Mouse (Mus musculus): Measurements from ENCODE around the gene Cnpy4.

The Cnpy4 gene

GRCm38 (mm10) chr5:138186950-138187638 is at the start of gene Cnpy4, which contains the start of gene Taf6:
TSS of gene Cnpy4 (plus strand) at chr5:138187485.
TSS of gene Taf6 (minus strand) at chr5:138187451.
- peak; percentile 88 for DNase-seq (ENCODE audit: low read depth, low spot score)

GRCm38 (mm10) chr5:138137935-138138549 is 49.2 kb upstream of the Cnpy4 start:
- peak; percentile 56 for DNase-seq (ENCODE audit: low read depth, low spot score)

DNA sequence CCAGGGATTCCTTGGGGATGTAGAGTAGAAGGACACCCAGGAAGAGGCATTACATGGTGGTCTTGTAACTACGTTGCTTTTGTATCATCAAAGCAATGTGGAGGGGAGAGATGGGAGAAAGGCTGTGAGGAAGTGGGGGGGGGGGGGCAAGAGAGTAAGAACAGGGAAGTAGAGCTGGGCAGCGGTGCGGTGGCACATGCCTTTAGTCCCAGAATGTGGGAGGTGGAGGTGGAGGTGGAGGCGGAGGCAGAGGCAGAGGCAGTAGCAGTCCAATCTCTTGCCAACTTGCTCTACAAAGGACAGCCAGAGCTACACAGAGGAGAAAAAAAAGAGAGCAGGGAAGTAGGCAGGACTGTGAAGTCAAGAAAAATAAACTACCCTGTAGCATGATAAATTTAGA is 48.7 kb upstream of the Cnpy4 start:
- no peak for DNase-seq (ENCODE audit: low read depth, low spot score)

DNA sequence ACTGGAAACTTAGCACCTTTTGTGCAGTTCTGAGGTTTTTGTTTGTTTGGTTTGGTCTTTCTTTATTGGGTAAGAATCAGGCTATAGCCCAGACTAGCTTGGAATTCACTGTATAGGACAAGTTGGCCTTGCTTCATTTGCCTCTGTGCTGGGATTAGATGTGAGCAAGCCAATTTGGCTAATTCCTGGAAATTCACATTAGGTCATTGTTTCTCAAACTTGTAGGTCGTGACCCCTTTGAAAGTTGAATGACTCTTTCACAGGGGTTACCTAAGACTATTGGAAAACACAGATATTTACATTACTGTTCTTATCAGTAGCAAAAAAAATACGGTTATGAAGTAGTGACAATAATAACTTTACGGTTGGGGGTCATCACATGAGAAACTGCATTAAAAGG is 32.9 kb upstream of the Cnpy4 start:
- no peak for DNase-seq (ENCODE audit: low read depth, low spot score)

- peak; percentile 96 for DNase-seq (ENCODE audit: low read depth, low spot score)
These were observed 31.8 kb upstream of the Cnpy4 start, which contains the start of gene Zfp113 for GRCm38 (mm10) chr5:138155443-138155976. TSS of gene Zfp113 (minus strand) at chr5:138155744.

- DNase-seq (ENCODE audit: low read depth, low spot score) = no peak
These were observed 27.0 kb upstream of the Cnpy4 start for GRCm38 (mm10) chr5:138160224-138160762.

DNA sequence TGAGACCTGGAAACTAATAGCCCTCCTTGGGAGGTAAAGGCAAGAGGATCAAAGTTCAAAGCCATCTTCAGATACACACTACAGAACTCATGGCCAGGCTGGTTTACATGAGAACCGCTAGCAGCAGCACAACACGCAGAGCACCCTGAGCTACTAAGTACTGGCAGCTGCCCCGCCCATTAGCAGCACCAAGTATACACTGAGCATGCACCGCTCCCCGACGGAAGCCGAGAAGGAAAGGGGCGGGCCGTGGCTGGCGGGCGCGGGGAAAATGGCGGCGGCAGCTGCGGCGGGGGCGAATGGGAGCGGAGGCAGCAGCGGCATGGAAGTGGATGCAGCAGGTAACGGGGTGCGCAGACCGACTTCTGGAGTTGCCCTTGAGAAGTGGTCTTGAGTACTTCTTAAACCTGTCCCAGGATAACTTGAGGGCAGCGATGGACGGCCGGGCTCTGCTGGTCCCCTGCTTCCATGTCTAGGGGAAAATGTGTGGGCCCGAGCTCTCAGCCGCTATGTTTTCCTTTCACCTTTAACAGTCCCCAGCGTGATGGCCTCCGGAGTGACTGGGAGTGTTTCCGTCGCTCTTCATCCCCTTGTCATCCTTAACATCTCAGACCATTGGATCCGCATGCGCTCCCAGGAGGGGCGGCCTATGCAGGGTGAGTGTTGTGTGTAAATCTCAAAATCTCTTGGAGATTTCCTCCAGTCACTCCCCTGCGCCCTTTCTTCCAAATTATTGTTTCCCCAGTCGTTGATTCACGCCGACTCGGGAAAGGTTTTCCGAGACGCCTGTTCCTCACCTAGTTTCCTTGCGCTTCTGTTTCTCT is 26.2 kb upstream of the Cnpy4 start, which contains the start of gene Cops6:
Cops6 (plus strand) TSS at position 230 of the 824 bp plus-strand sequence.
- peak; percentile 83 for DNase-seq (ENCODE audit: low read depth, low spot score)

- no peak for DNase-seq (ENCODE audit: low read depth, low spot score)
These were observed 24.2 kb upstream of the Cnpy4 start for GRCm38 (mm10) chr5:138163046-138163445.

- no peak for DNase-seq (ENCODE audit: low read depth, low spot score)
These were observed 23.7 kb upstream of the Cnpy4 start for GRCm38 (mm10) chr5:138163610-138164009.

DNA sequence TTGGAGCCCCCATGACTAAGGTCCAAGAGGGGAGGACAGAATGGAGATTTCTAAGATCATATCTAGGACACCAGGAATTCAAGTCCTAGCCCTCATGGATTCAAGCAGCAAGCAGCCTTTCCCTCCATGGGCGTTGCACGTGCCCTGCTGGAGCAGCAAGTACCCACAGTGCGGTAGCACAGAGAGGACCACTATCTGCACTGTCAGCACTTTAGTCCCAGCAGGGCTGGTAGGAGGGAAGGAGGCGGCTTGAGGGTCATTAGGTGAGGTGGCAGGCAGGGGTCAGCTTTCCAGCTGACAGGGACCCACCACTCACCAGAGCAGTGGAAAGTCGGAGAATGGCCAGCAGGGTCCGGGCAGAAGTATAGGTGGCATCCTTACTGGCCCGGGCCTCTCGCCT is 21.7 kb upstream of the Cnpy4 start:
- DNase-seq (ENCODE audit: low read depth, low spot score) = no peak

GRCm38 (mm10) chr5:138170936-138171561 is 16.2 kb upstream of the Cnpy4 start:
- DNase-seq (ENCODE audit: low read depth, low spot score) = peak; percentile 97

DNA sequence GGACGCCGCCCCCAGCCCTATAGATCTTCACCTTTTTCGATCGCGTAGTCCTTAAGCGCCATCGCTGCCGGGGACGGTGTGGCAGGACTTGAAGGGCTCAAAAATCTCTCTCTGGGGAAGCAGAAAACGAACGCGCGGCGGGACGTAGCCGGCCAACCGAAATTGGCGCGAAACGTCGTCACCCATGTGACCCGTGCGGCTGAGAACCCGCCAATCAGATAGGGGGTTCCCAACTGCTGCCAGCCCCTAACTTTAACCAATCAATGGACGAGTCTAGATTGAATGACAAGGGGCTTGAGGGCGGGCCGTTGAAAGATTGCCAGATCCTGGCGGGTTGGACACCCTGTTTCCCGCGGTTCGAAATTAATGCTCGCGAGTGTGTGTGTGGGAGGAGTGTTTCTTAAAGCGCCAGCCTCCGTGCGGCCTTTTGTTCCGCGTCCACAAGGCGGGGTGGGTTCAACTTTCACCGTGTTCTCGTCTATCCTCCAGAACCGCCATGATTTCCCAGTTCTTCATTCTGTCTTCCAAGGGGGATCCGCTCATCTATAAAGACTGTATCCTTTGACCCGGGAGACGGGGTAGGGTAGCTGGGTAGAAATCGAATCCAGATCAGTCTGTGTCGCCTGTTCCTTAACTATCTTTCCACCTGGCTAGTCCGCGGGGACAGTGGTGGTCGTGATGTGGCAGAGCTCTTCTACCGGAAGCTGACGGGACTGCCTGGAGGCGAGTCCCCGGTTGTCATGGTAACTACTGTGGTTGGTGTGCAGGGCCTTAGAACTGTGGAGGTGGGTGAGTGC is 15.4 kb upstream of the Cnpy4 start, which contains the start of the genes Ap4m1 and Mcm7:
Ap4m1 (plus strand) TSS at position 308 of the 797 bp plus-strand sequence.
Mcm7 (minus strand) TSS at position 728 of the 797 bp plus-strand sequence.
- peak; percentile 96 for DNase-seq (ENCODE audit: low read depth, low spot score)

- no peak for DNase-seq (ENCODE audit: low read depth, low spot score)
These were observed 14.1 kb upstream of the Cnpy4 start for GRCm38 (mm10) chr5:138173217-138173616.

- peak; percentile 79 for DNase-seq (ENCODE audit: low read depth, low spot score)
These were observed 499 bp downstream of the Cnpy4 start for GRCm38 (mm10) chr5:138187661-138188306.

GRCm38 (mm10) chr5:138193771-138194727 is 6.8 kb downstream of the Cnpy4 start, which contains the start of gene Mblac1:
TSS of gene Mblac1 (plus strand) at chr5:138194314.
- DNase-seq (ENCODE audit: low read depth, low spot score) = peak; percentile 93

DNA sequence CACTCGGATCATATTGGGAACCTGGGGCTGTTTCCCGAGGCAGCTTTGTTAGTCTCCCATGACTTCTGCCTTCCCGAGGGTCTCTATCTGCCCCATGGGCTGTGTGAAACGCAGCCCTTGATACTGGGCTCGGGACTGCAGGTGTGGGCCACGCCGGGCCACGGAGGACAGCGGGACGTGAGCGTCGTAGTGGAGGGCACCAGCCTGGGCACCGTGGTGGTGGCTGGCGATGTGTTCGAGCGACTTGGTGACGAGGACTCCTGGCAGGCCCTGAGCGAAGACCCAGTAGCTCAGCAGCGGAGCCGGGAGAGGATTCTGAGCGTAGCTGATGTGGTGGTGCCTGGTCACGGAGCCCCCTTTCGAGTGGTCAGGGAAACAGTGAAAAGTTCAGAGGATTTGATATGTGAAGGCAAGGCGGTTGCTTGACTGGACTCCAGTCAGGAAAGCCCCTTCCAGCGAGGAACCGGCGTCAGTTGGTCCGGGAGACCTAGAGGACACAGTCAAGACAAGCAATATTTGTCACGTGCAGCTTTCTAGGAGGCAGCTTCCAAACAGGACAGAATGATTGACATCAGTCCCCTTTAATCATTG is 7.6 kb downstream of the Cnpy4 start:
- DNase-seq (ENCODE audit: low read depth, low spot score) = no peak

DNA sequence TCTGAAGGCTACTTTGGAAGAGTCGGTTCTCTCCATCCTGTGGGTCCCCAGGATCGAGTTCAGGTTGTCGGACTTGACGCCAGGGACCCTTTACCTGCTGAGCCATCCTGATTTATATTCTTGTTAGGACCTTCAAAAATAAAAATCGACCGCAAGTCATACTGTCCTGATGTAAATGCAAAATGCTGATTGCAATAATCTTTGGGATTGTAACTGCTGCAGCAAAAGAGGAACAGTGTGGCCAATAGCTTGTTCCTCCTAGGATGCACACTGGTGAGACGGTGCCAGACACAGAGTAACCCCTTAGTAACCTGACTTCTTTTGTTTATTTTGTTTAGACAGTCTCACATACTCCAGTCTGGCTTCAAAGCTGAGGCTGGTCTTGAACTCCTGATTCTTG is 8.2 kb downstream of the Cnpy4 start:
- no peak for DNase-seq (ENCODE audit: low read depth, low spot score)

DNA sequence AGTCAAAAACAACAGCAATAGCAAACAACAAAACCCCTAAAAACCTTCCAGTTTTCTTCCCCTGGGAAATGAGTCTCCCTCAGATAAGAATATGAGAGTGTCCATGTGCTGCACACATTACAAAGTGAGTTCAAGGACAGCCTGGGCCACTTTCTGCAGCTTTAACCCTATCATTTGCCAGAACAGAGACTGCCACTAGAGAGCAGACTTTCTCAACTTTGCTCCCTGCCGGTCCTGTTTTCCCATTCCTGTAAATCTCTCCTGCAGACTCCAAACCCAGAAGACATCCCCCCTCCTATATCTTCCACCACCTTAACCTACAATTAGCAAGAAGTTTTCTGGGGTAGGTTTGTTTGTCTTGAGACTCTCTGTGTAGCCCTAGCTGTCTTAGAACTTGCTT is 12.3 kb downstream of the Cnpy4 start:
- DNase-seq (ENCODE audit: low read depth, low spot score) = no peak

Data from forelimb bud, embryonic 11.5 days (tissue).